Mouse (Mus musculus) liver, embryonic 14.5 days (tissue): ENCODE results near the gene 2900026A02Rik. TPM values are rescaled to one million over a fixed set of nuclear protein-coding genes. Genes with fewer than 3 reads are reported as not detected.

ENCODE experiments used
- ATAC-seq: fragments of 200-750 bp; cut with Nextera tagmentation; 2 replicates; pipeline ENCODE4 v1.8.0; 2017; ENCODE audit warnings: moderate number of reproducible peaks, mild to moderate bottlenecking, moderate library complexity; ENCODE audit not compliant: insufficient read depth
- DNase-seq, 3 experiments: peaks; one replicate each; pipeline ENCODE4 v3.0.0-alpha.2; 2012 to 2013; ENCODE audit warnings: low read depth in 3 of 3, low spot score in 3 of 3
- H3K27ac ChIP-seq: fragments of 300-500 bp; sonication (generic); 2 replicates; pipeline ENCODE4 v1.5.1; 2014; ENCODE audit warnings: moderate library complexity, mild to moderate bottlenecking, control low read depth, inconsistent platforms
- H3K27me3 ChIP-seq: fragments of 300-500 bp; sonication (generic); 2 replicates; pipeline ENCODE4 v1.6.1; 2014; ENCODE audit warnings: mild to moderate bottlenecking, low read length, moderate library complexity; ENCODE audit not compliant: control insufficient read depth, insufficient read depth
- H3K36me3 ChIP-seq: fragments of 300-500 bp; sonication (generic); replicated peaks from 2 replicates; pipeline ENCODE4 v1.6.1; 2014; ENCODE audit warnings: low read depth; ENCODE audit not compliant: control insufficient read depth, insufficient read depth
- H3K4me1 ChIP-seq, 2 experiments: fragments of 200-500 bp in 1 of 2; fragments of 300-500 bp in 1 of 2; sonication (generic) in 1 of 2; replicated peaks; 2 replicates each; pipeline ENCODE4 v1.6.1; 2012 to 2014; ENCODE audit warnings: antibody characterized with exemption in 1 of 2, inconsistent platforms in 1 of 2, low read length in 1 of 2; ENCODE audit not compliant: control insufficient read depth in 2 of 2, insufficient read depth in 2 of 2
- H3K4me2 ChIP-seq: fragments of 300-500 bp; sonication (generic); 2 replicates; pipeline ENCODE4 v1.6.1; 2014; ENCODE audit warnings: low read depth, mild to moderate bottlenecking, control low read depth, moderate library complexity
- H3K4me3 ChIP-seq, 2 experiments: fragments of 200-500 bp in 1 of 2; fragments of 300-500 bp in 1 of 2; sonication (generic) in 1 of 2; 2 replicates each; pipeline ENCODE4 v1.5.1; 2012 to 2014; ENCODE audit warnings: low read depth in 2 of 2, low read length in 2 of 2, mild to moderate bottlenecking in 2 of 2, control low read depth in 1 of 2, inconsistent platforms in 1 of 2, moderate library complexity in 1 of 2; ENCODE audit not compliant: insufficient read depth in 1 of 2
- H3K9ac ChIP-seq: fragments of 300-500 bp; sonication (generic); replicated peaks from 2 replicates; pipeline ENCODE4 v1.6.1; 2014; ENCODE audit warnings: mild to moderate bottlenecking, control low read depth, moderate library complexity
- H3K9me3 ChIP-seq: fragments of 300-500 bp; sonication (generic); 2 replicates; pipeline ENCODE4 v1.6.1; 2016; ENCODE audit warnings: low read length, mixed read lengths; ENCODE audit not compliant: control insufficient read depth
- CTCF ChIP-seq: IDR thresholded peaks from 2 replicates; pipeline ENCODE4 v1.5.1; 2016; ENCODE audit warnings: antibody characterized with exemption, low read depth, control low read depth
- EP300 ChIP-seq: IDR thresholded peaks from 2 replicates; pipeline ENCODE4 v1.6.1; 2016; ENCODE audit warnings: antibody characterized with exemption, low read depth
- WGBS: fragments of 180-500 bp; shearing (Covaris S2); extraction: QIAGEN DNeasy Blood & Tissue Kit; methylation state at CpG from one replicate; pipeline ENCODE4 v1.1.7; 2014; ENCODE audit not compliant: insufficient replicate concordance; 5-methylcytosine and 5-hydroxymethylcytosine counted together
- polyA plus RNA-seq, 2 experiments: library from polyadenylated mRNA; depleted of rRNA in 1 of 2; stranded (reverse) in 1 of 2; unstranded in 1 of 2; fragments of >200 nt; fragmentation: Nextera tagmentation in 1 of 2; extraction: Ambion mirVana in 1 of 2; gene quantifications; 2 replicates each; pipeline versions ENCODE4 v1.2.1 to v1.2.3; 2012 to 2014

2900026A02Rik gene
- polyA plus RNA-seq, 2 experiments = 0.63 to 1.1 TPM

DNA sequence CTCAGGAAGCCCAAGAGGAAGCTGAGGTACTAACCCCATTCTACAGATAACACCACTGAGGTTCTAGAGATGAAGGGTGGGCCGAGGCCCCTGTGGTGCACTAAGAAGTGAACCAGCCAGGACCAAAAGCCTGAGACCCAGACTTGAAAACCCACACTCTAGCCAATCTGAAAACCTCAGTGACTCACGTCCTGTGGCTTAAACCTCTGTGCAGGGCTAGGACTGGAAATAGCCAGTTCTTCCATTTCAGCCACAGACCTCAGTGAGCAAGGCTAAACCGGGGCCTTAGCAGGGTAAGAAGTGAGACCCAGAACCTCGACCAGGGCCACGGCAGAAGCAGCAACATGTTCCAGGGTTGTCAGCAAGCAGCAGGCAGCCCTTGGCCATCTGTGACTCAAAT lies 64.0 kb downstream of the 2900026A02Rik start:
- no peaks in the 10 kb centered on the region for H3K9me3 ChIP-seq
- WGBS = 23% methylated on average over 5 of the region's 5 CpGs
- H3K9ac ChIP-seq = no peak overlapping the region
- no peak overlapping the region for H3K4me3 ChIP-seq
- no peak overlapping the region for H3K27ac ChIP-seq
- DNase-seq (no peak), ATAC-seq (no peak)
- no peaks in the 10 kb centered on the region for H3K4me1 ChIP-seq
- TF ChIP-seq EP300 = no peak
- TF ChIP-seq CTCF = no peak
- H3K27me3 ChIP-seq = no peaks in the 10 kb centered on the region
- no peaks in the 10 kb centered on the region for H3K36me3 ChIP-seq
- H3K4me2 ChIP-seq = no peak overlapping the region

DNA sequence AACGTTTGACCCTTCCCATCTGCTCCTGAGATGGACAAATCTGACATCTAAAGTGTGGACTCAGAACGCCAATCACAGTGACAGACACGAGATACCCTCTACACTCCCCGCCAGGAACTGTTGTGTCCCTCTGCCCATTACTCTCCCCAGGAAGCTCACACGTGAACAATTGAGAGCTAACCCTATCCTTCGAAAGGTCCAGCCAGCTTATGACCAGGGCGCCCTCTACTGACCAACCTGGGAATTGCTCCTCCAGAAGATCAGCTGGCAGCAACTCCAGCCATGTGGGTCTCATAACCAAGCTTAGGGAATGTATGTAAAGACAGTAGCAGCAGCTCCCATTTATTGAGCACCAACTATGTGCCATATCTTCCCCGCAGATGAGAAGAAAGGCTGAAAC lies 65.9 kb downstream of the 2900026A02Rik start:
- no peak for TF ChIP-seq EP300
- peak; percentile 96 for TF ChIP-seq CTCF
- Histone ChIP-seq H3K9ac (no peak overlapping the region), H3K4me1 (0 out of 4 replicates have a peak, but pooled peaks cover 0 to 4% of the 10 kb centered on the region in 2 experiments), H3K36me3 (no peaks in the 10 kb centered on the region), H3K4me3 (no peak overlapping the region), H3K4me2 (no peak overlapping the region), H3K27me3 (no peaks in the 10 kb centered on the region), H3K27ac (no peak overlapping the region), H3K9me3 (no peaks in the 10 kb centered on the region)
- ATAC-seq (no peak), DNase-seq (peak in 1 of 3 experiments; percentile 46)
- WGBS = 4% methylated on average over 8 of the region's 8 CpGs

DNA sequence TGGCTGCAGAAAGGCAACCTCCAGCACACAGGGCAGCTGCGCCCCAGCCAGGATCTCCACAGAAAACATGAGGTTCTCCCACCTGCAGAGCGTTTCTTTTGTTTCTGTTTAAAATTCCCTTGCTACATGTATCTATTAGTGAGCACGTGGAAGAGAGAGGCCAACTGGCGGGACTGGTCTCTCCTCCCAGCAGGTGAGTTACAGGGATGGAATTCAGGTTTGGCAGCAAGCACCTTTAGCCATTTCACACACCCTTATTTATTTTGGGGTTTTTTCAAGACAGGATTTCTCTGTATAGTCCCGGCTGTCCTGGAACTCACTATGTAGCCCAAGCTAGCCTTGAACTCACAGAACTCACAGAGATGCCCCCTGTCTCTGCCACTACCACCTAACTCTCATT lies 66.6 kb downstream of the 2900026A02Rik start:
- no peak for DNase-seq
- H3K4me3 ChIP-seq = no peak overlapping the region
- H3K27me3 ChIP-seq = no peaks in the 10 kb centered on the region
- H3K4me1 ChIP-seq = 0 out of 4 replicates have a peak, but pooled peaks cover 0 to 4% of the 10 kb centered on the region in 2 experiments
- 62% methylated on average over 5 of the region's 5 CpGs for WGBS
- ATAC-seq = no peak
- H3K36me3 ChIP-seq = no peaks in the 10 kb centered on the region
- H3K9ac ChIP-seq = no peak overlapping the region
- H3K4me2 ChIP-seq = no peak overlapping the region
- no peak for TF ChIP-seq EP300
- no peak for TF ChIP-seq CTCF
- H3K9me3 ChIP-seq = no peaks in the 10 kb centered on the region
- H3K27ac ChIP-seq = no peak overlapping the region

DNA sequence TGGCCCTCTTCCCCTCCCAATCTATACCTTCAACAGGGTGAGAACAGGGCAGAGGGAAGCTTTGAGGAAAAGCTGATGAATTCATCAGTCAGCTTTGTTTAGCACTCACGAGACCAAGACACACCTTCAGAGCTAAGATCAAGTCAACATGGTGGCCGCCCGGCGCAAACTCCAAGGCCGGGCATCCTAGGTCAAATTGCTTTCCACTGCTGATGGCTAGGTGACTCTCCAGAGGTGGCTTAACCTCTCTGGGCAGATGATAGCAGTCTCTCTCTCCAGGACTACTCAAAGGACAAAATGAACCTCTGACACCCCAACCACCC lies 67.6 kb downstream of the 2900026A02Rik start:
- Histone ChIP-seq H3K4me3 (no peak overlapping the region), H3K4me2 (no peak overlapping the region), H3K9me3 (no peaks in the 10 kb centered on the region), H3K9ac (no peak overlapping the region), H3K27me3 (no peaks in the 10 kb centered on the region), H3K4me1 (0 out of 4 replicates have a peak, but pooled peaks cover 0 to 4% of the 10 kb centered on the region in 2 experiments), H3K27ac (no peak overlapping the region), H3K36me3 (no peaks in the 10 kb centered on the region)
- WGBS = 73% methylated on average over 5 of the region's 5 CpGs
- no peak for TF ChIP-seq EP300
- no peak for TF ChIP-seq CTCF
- DNase-seq (no peak), ATAC-seq (no peak)

DNA sequence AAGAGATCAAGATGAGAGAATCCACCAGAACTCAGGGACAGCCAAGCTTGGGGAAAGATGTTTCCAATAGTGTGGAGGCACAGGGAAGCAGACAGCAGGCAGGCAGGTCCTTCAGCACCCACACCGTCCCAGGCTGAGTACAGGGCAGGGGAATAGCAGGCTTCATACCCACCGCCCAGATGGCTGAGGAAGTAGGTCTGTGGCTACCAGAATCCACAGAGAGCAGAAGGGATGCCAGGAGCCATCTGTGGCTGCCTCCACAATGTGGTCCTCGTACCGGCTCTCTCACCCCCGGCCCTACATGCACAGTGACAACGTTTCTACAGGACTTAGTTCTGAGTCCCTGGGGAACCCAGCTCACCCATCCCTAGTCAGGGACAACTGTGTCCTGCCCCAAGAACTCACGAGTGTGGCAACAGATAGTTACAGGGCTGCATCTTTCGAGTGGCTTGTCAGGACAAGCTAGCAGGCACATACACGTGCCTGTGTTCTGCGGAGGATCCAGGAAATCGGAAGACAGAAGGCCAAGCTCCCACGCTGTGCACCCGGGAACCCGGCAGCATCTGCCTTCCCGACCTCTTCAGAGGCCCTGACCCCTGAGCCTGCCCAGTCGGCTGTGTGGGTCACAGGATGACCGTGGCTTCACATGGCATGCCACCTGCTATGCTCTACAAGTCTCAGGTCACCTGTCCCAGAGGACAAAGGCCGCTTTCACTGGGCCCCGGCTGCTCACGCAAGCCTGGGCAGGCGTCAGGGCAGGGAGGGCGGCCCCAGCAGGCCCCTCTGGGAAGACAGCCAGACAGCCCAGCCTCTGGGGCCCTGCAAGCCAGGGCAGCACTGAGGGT lies 68.2 kb downstream of the 2900026A02Rik start:
- ATAC-seq (peak; percentile 48), DNase-seq (no peak)
- 59% methylated on average over 22 of the region's 22 CpGs for WGBS
- no peak overlapping the region for H3K4me3 ChIP-seq
- TF ChIP-seq EP300 (no peak), CTCF (no peak)
- H3K9ac ChIP-seq = no peak overlapping the region
- no peak overlapping the region for H3K27ac ChIP-seq
- no peak overlapping the region for H3K4me2 ChIP-seq
- H3K27me3 ChIP-seq = no peaks in the 10 kb centered on the region
- 0 out of 4 replicates have a peak, but pooled peaks cover 0 to 4% of the 10 kb centered on the region in 2 experiments for H3K4me1 ChIP-seq
- no peaks in the 10 kb centered on the region for H3K36me3 ChIP-seq
- H3K9me3 ChIP-seq = no peaks in the 10 kb centered on the region
